Mouse (Mus musculus): ENCODE data around the gene Mtch2.
"Not testable (repeated sequence)": the region's sequence is repeated elsewhere in the genome, so short reads cannot be mapped to it uniquely, and the experiment has no call there.

Gene Mtch2

DNA sequence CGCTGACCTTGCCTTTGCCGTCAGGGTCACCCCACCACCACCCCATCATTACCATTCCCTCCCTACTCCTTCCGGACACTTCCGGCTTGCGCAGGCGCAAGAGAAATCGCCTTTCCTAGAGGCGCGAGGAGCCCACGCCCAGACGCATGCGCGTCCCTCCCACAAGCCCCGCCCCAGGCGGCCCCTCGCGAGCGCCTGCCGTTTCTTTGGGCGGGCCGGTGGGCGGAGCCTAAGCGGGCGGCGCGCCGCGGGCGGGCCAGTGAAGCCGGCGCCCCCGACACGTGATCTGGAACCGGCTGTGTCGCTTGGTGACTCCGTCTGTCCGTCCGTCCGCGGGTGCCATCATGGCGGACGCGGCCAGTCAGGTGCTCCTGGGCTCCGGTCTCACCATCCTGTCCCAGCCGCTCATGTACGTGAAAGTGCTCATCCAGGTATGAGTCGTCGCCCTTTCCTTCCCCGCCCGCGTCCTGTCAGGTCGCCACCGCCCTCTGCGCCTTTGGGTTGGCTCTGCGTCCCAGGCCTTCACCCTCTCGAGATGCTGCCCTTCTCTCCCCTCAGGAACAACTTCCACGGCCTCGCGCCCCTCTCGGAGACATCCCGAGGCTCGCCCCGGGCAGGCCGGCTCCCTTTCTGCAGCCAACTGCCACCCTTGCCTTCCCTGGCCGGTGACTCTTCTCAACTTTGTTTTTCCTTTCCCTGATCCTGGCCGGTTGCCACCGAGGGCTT lies at the start of gene Mtch2:
TSS of gene Mtch2 (plus strand) at position 201 of the 726 bp plus-strand sequence.
- DNase-seq, result peak; percentile 98

DNA sequence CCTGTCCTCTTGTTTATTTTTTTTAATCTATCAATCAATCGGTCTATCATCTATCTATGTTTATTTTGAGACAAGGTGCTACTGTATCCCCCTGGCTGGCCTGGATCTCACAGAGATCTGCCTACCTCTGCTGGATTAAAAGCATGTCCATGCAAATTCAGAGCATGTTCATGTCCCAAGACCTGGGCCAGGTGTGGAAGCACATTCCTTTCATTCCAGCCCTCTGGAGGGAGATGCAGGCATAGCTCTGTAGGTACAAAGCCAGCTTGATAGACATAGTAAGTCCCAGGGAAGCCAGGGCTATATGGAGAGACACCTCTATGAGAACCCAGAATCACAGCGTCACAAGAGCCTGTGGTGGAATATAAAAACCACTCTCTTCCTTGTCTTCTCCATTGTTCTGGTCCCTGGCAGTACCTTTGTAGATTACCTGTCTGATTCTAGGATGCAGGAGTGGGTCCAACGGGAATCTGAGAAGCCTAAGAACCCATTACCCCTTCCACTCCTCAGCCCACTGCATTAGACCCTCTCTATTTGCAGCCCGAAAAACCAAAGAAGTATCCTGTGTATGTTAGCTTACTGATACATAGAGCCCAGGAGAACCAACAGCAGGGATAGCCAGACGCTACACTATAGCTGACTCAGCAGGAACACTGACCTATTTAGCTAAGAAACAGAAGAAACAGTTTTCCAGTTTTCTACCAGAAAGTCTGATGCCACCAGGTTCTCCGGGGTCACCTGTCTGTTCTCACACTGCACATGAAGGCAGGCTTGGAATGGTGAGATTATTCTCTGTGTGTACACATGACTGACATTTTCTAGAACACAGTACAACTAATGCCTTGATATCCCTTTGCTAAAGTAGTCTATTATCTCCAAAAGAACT lies 38.5 kb upstream of the Mtch2 start:
- no peak for DNase-seq

DNA sequence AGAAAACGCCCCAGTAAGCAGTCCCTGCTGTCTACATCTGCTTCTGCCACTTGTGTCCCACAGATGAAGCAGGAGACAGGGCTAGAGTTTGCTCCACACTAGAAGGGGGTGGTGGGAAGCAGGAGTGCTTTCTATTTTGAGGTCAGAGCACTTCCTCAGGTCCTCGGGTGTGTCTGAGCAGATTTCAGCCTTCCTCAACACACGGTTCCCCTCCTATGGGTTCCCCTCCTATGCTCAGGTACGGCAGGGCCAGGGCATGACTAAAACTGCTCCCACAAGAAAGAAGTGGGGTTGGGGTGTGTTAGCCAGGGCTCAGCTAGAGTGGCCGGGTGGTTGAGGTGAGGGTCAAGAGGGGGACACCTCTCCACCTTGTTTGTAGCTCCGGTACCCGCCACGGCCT lies 36.2 kb upstream of the Mtch2 start:
- DNase-seq, result no peak

DNA sequence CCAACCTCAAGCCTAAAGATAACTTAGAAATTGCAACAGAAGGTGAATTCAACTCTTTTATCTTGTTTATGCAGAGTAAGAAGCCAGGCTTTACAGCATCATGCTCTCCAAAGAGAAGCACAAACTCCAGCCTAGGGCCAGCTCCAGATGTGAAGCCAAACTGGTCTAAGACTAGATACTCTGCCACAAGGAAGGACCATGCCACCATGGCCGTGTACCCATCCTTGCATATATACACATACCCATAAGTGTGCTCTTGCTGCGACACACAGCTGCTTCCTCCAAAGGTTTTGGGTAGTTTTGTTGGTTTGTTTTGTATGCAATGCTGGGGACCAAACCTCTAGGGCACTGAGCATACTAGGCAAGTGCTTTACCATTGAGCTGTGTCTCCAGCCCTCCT lies 31.7 kb upstream of the Mtch2 start:
- DNase-seq, result no peak

DNA sequence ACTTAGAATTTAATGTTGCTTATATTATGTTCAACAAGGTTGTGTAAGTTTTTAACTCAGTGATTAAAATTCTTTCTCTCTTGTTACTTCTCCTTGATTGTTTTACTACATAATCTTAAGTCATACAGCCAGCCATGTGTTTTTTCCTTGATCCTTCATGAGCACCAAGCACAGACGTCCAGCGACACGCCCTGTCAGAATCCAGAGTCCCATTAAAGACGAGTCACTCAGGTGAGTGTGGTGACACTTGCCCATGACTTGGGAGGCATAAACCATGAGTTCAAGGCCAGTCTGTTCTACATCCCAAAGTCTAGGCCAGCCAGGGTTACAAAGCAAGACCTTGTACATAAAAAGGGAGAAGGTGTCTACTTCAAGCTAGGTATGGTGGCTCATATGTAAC lies 30.8 kb upstream of the Mtch2 start:
- DNase-seq, result no peak

DNA sequence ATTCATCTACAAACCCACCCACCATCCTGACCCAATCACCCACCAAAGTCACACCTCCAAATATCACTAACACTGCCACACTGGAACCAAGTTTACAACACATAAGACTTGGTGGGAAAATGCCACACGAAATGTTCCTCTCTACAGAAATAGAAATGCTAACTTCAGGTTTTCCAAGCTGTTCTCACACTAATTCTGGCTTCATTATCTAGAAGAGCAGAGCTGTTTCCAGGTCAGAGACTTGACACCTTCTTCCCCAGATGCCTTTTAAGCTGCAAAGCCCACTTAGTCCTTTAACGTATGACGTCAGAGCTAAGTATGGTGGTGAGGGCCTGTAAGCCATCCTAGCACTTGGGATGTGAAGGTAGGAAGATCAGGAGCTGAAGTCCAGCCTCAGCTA lies 28.2 kb upstream of the Mtch2 start:
- DNase-seq, result no peak

DNA sequence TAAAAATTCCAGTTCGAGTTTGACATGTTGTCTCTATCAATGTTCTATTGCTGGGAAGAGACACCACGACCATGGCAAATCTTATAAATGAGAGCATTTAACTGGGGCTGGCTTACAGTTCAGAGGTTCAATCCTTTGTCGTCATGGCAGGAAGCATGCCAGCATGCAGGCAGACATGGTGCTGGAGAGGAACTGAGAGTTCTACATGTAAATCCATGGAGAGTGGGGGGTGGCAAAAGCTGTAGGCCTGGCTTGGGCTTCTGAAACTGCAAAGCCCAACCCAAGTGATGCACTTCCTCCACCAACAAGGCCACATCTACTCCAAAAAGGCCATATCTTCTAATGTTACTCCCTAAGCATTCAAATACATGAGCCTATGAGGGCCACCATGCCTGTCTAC lies 26.1 kb upstream of the Mtch2 start:
- no peak for DNase-seq

DNA sequence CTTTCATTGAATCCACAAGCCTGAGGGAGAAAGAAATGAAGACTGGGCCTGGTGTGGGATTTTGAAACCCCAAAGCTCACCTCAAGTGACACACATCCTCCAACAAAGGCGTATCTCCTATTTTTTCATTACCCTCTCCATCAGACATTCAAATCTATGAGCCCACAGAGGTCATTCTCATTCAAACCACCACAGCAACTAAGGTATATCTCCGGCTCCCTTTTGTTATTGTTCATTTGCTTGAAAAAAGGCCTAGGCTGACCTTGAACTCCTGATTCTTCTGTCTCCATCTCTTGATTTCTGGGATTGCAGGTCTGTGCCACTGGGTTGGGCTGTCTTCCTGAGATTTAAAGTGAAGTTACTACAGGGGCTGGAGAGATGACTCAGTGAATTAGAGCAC lies 24.0 kb upstream of the Mtch2 start:
- no peak for DNase-seq

DNA sequence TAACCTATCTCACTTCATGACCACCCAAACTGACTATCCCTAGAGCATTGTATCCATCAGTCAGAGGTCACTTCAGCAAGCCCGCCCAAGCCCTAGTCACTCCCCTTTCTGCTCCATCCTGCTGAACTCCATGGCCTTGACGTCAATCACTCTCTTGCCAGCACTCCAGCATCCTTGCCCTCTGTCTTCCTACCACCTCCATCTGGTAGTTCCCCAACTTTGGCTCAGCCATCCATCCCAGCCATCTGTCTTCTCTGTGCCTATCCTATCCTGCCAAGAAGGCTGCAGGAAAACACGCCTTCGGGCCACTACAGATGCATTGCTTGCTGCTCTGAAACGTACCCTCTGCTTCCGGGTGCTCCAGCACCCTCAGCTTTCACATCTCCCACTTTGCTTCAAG lies 23.2 kb upstream of the Mtch2 start:
- DNase-seq, result no peak

DNA sequence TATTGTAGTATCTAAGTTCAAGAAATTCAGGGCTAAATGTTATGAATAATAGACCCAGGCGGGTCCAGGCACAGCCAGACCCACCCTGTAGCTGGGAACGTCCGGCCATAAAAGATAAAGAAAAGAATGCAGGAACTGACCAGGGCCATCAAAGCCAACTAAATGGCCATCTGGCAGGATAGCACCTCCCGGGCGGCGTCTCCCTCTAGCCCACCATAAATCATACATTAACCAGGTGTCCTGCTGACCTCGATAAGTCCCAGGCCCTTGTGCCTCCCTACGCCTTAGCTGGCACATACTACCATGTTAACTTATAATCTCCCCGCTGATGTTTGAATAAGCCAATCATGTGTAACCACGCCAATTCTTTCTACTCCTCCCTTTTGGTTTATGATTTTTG lies 22.4 kb upstream of the Mtch2 start:
- DNase-seq, result not testable (repeated sequence)

DNA sequence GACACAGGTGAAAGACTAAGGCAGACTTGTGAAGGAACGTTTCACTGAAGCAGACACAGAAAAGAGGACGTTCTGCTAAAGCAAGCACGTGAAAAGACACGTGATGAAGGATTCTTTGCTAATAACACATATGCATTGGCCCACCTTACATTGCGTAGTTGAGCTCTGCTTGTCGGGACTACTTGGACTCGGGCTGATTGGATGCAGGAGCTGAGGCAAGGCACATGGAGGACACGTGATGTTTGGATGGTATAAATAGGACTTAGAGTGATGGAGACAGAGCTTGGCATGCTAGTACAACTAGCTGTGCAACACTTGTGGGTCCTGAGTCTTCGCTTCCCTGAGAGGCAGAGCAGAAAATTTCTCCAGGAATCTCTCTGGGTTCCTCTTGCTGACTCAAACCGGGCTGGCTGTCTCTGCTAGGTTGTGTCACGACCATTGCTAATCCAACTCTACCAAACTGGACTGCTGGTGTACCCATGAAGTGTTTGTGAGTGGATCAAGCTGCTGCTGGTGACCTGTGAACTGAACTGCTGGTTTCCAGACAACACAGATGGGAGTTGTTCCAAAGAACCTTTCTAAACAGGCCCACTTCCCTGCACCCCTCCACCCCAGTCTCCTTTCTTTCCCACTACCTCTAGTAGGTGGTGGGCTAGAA lies 21.3 kb upstream of the Mtch2 start:
- no peak for DNase-seq

DNA sequence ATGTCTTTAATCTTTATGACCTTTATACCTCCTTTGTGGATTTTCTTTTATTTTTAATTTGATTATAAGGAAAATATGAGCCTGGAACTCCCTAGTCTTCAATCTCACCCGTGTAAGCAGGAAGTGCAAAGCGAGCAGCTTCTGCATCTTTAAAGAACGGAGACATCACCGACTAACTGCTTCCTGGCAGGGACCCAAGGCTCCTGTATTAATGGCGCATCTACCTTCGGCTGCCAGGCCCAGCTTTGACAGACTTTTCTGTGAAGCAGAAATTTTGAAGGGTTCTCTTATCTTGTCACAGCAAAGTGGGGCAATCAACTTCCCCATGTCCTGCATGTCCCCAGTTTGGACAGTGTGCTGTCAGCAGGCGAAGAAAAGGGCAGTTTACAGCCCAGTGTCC lies 18.2 kb upstream of the Mtch2 start:
- no peak for DNase-seq

DNA sequence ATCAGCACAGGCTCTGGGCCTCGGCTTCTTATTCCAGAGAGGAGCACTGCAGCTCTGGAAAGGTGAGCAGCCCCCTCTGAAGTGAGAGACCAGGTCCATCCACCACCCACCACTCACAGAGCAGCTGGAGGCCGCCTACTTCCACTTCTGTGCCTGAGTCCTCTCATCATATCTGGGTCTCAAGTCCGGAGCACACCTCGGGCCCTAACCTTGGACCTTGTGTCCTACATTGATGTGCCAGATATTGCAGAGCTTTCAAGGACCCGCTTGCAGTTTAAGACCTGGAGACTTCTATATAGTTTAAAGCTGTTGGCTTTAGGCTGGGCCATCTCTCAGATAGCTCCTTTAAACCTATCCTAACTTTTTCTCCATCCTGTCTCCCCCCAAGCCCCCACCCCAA lies 13.5 kb upstream of the Mtch2 start:
- no peak for DNase-seq

DNA sequence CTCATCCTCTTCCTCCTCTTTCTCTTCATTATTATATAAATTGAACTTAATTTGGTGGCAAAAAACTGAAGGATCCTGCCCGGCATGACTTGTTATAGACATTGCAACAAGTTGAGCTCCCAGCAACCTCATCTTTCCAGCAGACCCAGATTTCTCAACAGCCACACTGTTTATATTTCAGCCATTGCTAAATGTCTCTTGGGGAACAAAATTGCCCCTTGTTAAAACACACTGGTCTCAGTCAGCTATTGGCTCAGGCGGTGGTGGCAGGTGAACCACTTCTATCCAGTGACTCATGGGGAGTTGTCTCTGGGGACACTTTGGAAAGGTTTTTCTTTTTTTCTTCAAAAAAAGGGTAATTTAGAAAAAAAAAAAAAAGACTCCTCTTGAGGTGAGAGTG lies 8.3 kb upstream of the Mtch2 start:
- no peak for DNase-seq

DNA sequence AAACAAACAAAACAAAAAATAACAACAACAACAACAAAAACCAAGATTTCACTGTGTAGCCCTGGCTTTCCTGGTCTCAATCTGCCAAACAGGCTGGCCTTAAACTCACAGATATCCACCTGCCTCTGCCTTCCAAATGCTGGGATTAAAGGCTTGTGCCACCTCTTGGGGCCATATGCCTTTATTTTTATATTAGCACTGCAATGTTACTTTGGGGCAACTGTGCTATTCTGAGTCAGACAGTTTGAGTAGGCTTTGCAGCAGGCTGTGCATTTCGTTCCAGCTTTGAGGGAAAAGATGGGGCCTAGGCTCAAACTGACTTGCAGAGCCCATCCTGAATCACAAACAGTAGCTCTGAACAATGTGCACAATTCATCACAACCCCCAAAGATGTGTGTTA lies 3.3 kb upstream of the Mtch2 start:
- DNase-seq, result no peak

DNA sequence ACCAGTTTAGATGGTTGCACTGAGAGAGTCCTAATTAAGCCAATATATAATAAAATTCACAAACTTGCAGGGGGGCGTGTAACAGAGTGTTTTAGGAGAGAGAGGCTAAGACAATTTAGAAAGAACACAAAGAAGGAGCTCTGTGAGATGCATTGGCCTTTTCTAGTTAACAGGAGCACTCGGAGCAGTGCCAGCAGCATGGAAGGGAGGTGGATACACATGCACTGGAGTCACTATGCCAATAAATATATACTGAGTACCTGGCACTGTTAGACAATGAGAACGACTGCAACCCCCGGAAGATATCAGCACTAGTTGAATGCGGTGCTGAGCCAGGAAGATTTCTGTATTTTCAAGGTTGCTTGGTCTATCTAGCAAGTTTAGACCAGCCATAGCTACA lies 2.7 kb upstream of the Mtch2 start:
- DNase-seq, result no peak

DNA sequence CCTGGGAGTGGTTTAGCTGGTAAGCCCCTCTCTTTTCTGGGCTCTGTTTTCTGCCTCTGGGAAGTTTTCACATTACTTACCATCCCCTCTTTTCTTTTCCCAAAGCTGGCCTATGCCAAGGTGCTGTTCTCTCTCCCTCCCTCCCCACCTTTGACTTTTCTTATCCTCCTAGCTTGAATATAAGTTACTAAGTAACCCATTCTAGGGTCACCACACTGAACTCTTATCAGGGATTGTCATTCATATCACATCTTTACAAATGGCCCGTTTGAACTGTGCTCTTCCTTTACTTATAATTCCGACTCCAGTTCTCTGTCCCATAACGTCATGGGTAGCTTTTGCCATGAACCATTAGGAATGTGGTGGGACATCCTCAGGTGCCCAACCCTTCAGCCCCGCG lies 1.7 kb upstream of the Mtch2 start:
- no peak for DNase-seq

DNA sequence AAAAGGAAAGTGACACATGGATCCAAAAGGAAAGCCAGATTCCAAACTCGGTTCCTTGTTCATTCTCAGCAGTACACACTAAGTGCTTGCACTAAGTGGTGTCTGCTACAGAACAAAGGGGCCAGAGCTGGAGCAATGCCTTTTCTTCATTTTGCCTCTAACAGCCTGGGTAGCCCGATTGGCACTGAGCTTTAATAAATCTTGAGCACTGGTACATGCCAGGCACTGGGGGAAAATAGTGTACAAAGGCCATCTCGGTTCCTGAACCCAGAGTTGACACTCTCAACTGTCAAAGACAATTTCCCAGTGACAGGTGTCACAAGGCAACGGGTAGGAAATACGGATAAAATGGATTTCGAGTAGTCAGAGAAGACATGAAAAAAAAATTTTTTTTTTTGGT lies 784 bp upstream of the Mtch2 start:
- DNase-seq, result no peak

DNA sequence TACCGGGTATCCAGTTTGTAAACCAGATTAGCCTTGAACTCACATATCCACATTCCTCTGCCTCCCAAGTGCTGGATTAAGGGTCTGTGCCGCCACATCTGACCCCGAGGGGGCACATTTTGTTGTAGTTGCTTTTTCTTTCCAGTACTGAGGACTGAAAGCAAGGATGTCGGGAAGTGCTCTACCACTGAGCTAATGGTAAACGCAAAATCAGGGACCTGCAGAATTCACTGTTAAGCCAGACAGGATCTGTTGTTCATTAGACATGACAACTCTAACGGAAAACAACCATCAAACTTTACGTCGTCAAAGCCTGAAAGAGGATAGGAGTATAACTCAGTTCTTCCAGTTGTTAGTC lies 379 bp upstream of the Mtch2 start:
- DNase-seq, result no peak

DNA sequence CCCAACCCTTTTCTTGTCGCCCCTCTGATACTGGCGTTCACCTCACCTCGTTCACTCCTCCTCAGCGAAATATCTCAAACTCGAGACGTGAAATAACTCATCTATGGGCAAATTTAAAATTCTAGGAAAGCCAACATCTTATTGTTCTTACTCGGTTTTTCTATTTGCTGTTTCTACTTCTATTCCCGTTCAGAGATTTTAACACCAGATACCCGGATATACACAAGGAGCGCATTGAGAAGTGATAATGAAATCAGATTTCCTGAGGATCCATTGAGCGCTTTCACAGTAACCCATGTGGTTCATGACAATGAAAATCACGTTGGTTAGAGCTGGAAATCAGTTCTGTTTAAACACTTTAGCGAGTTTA lies 711 bp downstream of the Mtch2 start:
- no peak for DNase-seq

DNA sequence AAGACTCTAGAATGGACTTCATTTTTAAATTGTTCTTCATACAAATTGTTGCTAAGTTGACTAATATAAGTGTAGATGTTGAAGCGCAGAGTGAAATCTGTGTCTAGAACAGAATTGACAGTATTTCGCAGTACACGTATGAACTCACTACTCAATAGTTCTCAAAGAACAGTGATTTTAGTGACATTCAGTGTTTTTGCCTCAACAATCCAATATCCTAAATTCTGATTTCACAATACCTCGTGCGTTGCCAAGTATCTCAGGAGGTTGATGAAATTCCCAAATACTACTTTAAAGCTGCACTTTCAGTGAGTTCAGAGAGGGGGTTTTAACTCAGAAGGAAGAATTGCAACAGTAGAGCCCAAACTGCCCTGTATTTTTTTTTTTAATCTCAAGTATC lies 1.4 kb downstream of the Mtch2 start:
- DNase-seq, result no peak

DNA sequence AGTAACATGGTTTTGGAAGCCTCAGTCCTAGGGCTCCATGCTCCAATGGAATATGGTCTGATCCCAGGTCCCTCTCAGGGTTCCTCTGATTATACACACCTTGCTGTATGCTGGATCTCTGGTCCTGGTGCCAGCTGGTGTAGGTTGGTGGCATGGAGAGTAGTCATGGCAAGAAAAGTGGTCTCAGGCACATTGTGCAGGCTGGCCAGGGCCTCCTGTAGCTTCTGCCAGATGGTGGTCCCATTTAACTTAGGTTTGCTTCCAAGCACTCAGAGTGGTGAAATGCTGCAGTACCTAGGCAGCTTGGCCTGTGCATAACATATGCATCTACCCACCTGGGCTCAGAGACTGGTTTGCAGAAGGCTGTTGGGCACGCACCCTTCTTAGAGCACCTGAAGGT lies 3.4 kb downstream of the Mtch2 start:
- DNase-seq, result no peak

DNA sequence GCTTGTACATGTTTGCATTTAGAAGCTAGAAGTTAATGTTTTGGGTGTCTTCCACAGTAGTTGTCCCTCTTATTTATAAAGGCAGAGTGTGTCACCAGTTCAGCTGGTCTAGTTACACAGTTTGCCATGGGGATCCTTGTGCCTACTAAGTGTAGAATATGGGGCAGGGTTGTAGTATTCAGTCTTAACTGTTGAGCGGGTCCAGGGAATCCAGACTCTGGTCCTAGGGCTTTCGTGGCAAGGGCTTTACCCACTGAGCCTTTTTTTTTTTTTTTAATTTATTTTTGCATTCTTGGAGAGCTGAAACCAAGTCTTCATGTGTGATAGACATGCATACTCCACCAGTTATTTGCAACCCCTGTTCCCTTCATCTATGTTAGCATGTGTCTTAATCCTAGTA lies 14.5 kb downstream of the Mtch2 start:
- DNase-seq, result no peak

DNA sequence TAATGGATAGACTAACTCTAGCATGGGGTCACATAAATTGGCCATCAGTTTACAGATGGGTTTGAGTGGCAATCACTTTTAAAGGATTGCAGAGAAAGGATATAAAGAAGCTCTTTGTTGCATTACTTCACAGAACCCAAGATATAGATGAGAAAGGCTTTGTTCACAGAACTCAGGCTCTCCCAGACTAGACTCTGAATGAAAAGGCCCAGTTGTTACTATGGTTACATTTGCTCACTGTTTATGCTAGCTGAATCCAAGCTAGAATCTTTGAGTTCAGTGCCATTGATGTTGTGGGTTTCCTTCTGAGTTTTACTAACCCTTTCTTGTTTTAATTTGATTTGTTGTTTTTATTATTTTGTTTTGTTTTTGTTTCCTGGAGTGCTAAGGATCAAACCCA lies 17.2 kb downstream of the Mtch2 start:
- DNase-seq, result no peak

Measured in thymus, postnatal 25 days (tissue).